Mouse (Mus musculus) stomach, embryonic 16.5 days (tissue): ENCODE measurements around the gene Gnat1. TPM values are rescaled to one million over a fixed set of nuclear protein-coding genes. Genes with fewer than 3 reads are reported as not detected.

Source experiments
- ATAC-seq: fragments of 200-750 bp; cut with Nextera tagmentation; 2 replicates; pipeline ENCODE4 v1.8.0; 2017; ENCODE audit warnings: moderate number of reproducible peaks, moderate TSS enrichment; ENCODE audit not compliant: insufficient read depth, low FRiP score
- H3K27ac ChIP-seq: fragments of 300-500 bp; sonication (generic); 2 replicates; pipeline ENCODE4 v1.5.1; 2014; ENCODE audit warnings: low read length
- H3K27me3 ChIP-seq: fragments of 300-500 bp; sonication (generic); 2 replicates; pipeline ENCODE4 v1.6.1; 2014; ENCODE audit warnings: low read length, control low read depth, mixed read lengths; ENCODE audit not compliant: control insufficient read depth, insufficient read depth
- H3K36me3 ChIP-seq: fragments of 300-500 bp; sonication (generic); 2 replicates; pipeline ENCODE4 v1.6.1; 2014; ENCODE audit warnings: low read length; ENCODE audit not compliant: control insufficient read depth, insufficient read depth
- H3K4me1 ChIP-seq: fragments of 300-500 bp; sonication (generic); 2 replicates; pipeline ENCODE4 v1.6.1; 2014; ENCODE audit warnings: low read length, control low read depth, mixed read lengths; ENCODE audit not compliant: control insufficient read depth, insufficient read depth
- H3K4me2 ChIP-seq: fragments of 300-500 bp; sonication (generic); 2 replicates; pipeline ENCODE4 v1.6.1; 2014; ENCODE audit warnings: low read depth, low read length, mixed read lengths
- H3K4me3 ChIP-seq: fragments of 300-500 bp; sonication (generic); replicated peaks from 2 replicates; pipeline ENCODE4 v1.5.1; 2014; ENCODE audit warnings: mild to moderate bottlenecking, low read length
- H3K9ac ChIP-seq: fragments of 300-500 bp; sonication (generic); 2 replicates; pipeline ENCODE4 v1.6.1; 2014; ENCODE audit warnings: low read length
- H3K9me3 ChIP-seq: fragments of 300-500 bp; sonication (generic); replicated peaks from 2 replicates; pipeline ENCODE4 v1.6.1; 2016; ENCODE audit warnings: low read length, control low read depth; ENCODE audit not compliant: control insufficient read depth
- WGBS: fragments of 180-500 bp; shearing (Covaris S2); extraction: QIAGEN DNeasy Blood & Tissue Kit; methylation state at CpG from one replicate; pipeline ENCODE4 v1.1.7; 2014; 5-methylcytosine and 5-hydroxymethylcytosine counted together
- polyA plus RNA-seq: library from polyadenylated mRNA; unstranded; fragments of >200 nt; fragmentation: Nextera tagmentation; extraction: Ambion mirVana; gene quantifications from 2 replicates; pipeline ENCODE4 v1.2.1, GENCODE M21; 2015

Gnat1 gene
- polyA plus RNA-seq, 1 experiment from 2014 or later: 2.0 TPM

DNA sequence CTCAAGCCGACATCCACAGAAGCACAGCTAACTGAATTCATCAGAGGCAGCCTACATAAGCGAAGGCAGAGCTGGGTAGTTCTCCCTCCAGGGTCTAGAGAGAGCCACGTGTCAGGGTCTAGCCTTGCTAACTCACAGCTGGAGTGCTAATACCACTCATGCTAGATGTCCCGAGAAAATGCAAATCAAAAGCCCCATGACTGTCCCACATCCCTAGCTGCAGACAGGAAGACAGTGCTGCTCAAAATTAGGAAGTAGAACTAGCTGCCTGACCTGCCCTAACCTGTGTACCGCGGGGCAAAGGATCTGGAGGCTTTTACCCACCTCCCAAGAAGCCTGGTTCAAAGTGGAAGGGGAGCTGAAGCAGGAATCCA lies 16.6 kb upstream of the Gnat1 start:
- Histone ChIP-seq H3K9me3 (no peaks in the 10 kb centered on the region), H3K4me2 (no peak overlapping the region), H3K4me3 (no peak overlapping the region), H3K4me1 (peaks cover 73% of the 10 kb centered on the region), H3K9ac (no peak overlapping the region), H3K27ac (peak overlapping the region; percentile 85), H3K36me3 (peaks cover 3% of the 10 kb centered on the region; the same call in 1 of the 2 replicates), H3K27me3 (no peaks in the 10 kb centered on the region)
- 45% methylated on average over 6 of the region's 6 CpGs for WGBS
- no peak for ATAC-seq

DNA sequence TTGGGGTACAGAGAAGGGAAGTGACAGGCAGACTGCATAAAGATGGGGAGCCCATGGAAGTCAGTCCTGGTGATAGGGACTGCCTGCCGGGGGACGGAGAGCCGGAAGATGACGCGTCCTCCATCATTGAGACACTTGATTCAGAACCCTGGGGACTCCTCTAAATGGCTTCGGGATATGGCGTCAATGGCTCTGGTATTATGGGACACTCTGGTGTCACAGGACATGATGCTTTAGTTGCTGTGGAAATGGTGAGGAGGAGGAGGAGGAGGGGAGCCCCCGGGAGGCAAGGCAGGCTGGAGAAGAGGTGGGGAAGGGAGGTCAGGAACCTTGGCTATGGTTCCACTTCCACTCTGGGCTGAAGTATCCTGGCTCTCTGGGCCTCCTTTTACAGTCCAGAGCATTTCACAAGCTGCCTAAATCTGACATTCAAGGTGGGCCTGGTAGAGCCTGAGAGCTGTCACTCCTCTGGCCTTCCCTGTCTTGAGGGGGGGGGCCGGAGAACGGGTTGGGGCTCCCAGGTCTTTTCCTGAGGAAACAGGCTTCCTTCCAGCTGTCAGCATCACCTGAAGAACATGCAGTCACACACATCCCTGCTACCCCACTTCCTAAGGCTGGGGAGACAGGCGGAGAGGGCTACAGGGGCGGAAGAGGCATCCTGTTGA lies 16.1 kb upstream of the Gnat1 start:
- Histone ChIP-seq H3K4me2 (no peak overlapping the region), H3K4me3 (no peak overlapping the region), H3K9me3 (no peaks in the 10 kb centered on the region), H3K36me3 (peaks cover 3% of the 10 kb centered on the region; the same call in 1 of the 2 replicates), H3K27ac (peak overlapping the region; percentile 85), H3K27me3 (no peaks in the 10 kb centered on the region), H3K9ac (no peak overlapping the region), H3K4me1 (peaks cover 68% of the 10 kb centered on the region)
- ATAC-seq: no peak
- 76% methylated on average over 12 of the region's 12 CpGs for WGBS

DNA sequence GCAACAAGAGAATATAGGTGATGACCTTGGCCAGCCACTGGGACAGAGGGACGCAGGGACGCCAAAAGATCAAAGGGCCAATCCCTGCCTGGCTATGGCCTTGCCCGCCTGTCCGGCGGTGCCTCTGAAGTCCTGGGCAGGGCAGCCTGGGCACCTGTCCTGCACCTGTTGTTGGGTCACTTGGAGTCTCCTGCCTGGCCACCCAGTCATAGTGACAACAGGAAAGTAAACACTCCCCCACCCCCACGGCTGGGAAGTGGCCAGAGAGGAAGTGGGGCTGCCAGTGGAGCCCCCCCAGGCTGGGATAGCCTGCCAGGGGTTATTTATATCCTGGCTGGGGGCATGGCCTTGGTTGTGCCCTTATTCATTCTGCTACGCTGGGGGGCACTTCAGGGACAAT lies 15.1 kb upstream of the Gnat1 start:
- H3K27ac ChIP-seq: peak overlapping the region; percentile 85; the same call in 1 of the 2 replicates
- no peak overlapping the region for H3K4me3 ChIP-seq
- 73% methylated on average over 7 of the region's 7 CpGs for WGBS
- no peaks in the 10 kb centered on the region for H3K9me3 ChIP-seq
- ATAC-seq: no peak
- peaks cover 58% of the 10 kb centered on the region for H3K4me1 ChIP-seq
- no peak overlapping the region for H3K4me2 ChIP-seq
- H3K36me3 ChIP-seq: peaks cover 8% of the 10 kb centered on the region
- no peaks in the 10 kb centered on the region for H3K27me3 ChIP-seq
- H3K9ac ChIP-seq: no peak overlapping the region

DNA sequence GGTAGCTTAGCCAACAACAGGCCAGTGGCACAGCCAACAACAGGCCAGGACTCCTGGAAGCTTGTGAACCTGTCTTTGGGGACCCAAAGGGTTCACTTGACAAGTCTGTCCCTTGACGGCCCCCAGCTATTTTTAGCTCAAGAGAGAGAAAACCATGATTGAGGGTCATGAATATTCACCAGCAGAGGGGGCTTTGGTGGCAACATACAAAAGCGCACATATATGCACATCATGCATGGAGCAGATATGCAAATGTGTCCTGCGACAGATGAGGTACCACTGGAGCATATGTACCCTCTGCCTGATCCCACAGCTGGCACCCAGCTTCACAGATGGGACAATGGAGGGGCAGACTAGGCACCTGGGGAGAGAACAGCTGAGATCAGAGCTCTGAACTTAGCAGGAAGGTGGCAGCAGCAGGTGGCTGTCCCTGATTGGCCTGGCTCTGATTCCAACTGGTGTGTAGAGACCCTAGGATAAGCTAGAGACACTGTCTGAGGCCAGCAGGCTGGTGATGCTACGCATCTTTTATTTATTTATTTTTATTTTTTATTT lies 14.0 kb upstream of the Gnat1 start:
- WGBS: 66% methylated on average over 4 of the region's 4 CpGs
- H3K4me1 ChIP-seq: peaks cover 47% of the 10 kb centered on the region
- H3K36me3 ChIP-seq: peaks cover 8% of the 10 kb centered on the region
- H3K4me2 ChIP-seq: no peak overlapping the region
- H3K9me3 ChIP-seq: no peaks in the 10 kb centered on the region
- no peak overlapping the region for H3K4me3 ChIP-seq
- H3K9ac ChIP-seq: 0 out of 2 replicates have a peak overlapping the region, but pooled peaks have one; percentile 24
- H3K27ac ChIP-seq: no peak overlapping the region
- no peak for ATAC-seq
- no peaks in the 10 kb centered on the region for H3K27me3 ChIP-seq

DNA sequence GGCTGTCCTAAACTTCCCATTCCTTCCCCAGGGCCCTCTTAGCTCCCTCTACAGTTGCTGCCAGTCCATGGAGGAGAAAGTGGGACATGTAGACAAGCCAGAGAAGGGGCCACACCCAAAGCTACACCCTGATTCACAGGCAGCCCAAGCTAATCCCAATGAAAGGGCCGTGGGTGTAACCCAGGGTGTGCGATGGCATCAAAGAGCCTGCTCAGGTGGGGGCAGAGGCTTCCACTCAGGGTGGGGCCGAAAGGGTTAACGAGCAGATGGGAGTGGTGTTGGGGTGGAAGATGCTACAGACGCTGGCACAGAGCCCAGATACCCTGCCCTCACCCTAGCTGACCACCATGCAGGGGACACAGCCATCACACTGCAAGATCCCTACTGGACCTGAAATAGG lies 13.3 kb upstream of the Gnat1 start:
- no peak for ATAC-seq
- Histone ChIP-seq H3K4me2 (no peak overlapping the region), H3K4me1 (peaks cover 40% of the 10 kb centered on the region), H3K9me3 (no peaks in the 10 kb centered on the region), H3K9ac (no peak overlapping the region), H3K36me3 (peaks cover 13% of the 10 kb centered on the region), H3K27me3 (no peaks in the 10 kb centered on the region), H3K4me3 (no peak overlapping the region), H3K27ac (no peak overlapping the region)
- 56% methylated on average over 5 of the region's 5 CpGs for WGBS

DNA sequence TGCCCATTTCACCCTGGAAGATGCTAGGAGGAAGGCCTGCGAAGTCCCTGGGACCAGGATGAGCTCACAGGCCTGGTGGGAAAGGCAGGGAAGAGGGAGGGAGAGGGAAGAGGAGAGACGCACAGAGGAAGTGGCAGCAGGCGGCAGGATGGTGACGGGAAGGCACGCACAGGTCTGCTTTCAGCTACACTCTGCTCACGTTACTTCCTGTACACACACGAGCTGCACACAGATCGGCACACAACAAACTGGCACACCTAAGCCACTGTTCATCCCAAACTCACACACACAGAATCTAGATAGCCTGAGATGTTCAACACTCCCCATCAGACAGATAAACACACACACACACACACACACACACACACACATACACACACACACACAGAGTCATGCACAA lies 10.9 kb upstream of the Gnat1 start:
- no peak overlapping the region for H3K27ac ChIP-seq
- WGBS: 70% methylated on average over 8 of the region's 8 CpGs
- H3K36me3 ChIP-seq: peaks cover 18% of the 10 kb centered on the region
- no peak for ATAC-seq
- H3K9ac ChIP-seq: no peak overlapping the region
- H3K9me3 ChIP-seq: no peaks in the 10 kb centered on the region
- peaks cover 20% of the 10 kb centered on the region for H3K4me1 ChIP-seq
- H3K4me2 ChIP-seq: no peak overlapping the region
- no peak overlapping the region for H3K4me3 ChIP-seq
- H3K27me3 ChIP-seq: no peaks in the 10 kb centered on the region

DNA sequence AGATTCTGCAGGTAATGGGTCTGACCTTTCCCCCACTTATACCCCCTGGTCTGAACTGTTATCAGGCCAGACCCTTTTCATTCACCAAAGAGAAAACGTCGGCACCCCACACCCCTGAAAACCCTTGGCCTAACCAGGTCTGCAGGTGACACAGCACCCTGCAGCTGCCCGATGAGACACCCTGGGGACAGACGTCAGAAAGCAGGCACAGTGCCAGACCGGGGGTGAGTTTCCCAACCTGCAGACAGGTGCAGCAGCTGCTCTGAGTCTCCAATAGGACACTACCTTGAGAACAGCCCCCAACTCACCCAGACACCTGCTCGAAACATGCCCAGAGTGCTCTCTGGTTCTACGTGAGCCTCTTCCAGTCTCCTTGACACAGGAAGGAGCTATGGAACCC lies 9.4 kb upstream of the Gnat1 start:
- peaks cover 18% of the 10 kb centered on the region for H3K36me3 ChIP-seq

DNA sequence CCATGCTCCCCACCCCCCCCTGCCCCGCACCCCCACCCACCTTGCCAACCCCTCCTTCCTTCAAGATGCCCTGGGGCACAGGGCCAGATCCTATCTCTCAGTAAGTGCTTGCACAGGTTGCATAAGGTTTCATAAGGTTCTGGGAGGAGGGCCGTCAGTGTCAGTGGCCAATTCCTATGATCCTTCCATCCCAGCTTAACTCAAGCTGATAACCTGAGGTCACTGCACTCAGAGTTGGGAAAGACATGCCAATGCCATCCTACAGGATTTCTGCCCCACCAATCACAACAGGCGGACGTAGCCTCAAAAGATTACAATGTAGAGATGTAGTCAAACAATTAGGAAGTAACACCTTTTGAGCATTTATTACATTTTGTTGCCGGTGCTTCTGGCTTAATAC lies 8.9 kb upstream of the Gnat1 start:
- Histone ChIP-seq H3K4me3 (no peak overlapping the region), H3K4me2 (no peak overlapping the region), H3K4me1 (peaks cover 7% of the 10 kb centered on the region), H3K36me3 (peaks cover 22% of the 10 kb centered on the region), H3K27ac (no peak overlapping the region), H3K9ac (no peak overlapping the region), H3K27me3 (no peaks in the 10 kb centered on the region), H3K9me3 (no peaks in the 10 kb centered on the region)
- no peak for ATAC-seq
- WGBS: 89% methylated on average over 5 of the region's 5 CpGs

More for the DNA sequence above, 9.4 kb upstream of the Gnat1 start:
- peaks cover 11% of the 10 kb centered on the region for H3K4me1 ChIP-seq
- no peak for ATAC-seq
- no peak overlapping the region for H3K4me2 ChIP-seq
- H3K27me3 ChIP-seq: no peaks in the 10 kb centered on the region
- WGBS: 61% methylated on average over 7 of the region's 7 CpGs
- H3K4me3 ChIP-seq: no peak overlapping the region
- H3K9me3 ChIP-seq: no peaks in the 10 kb centered on the region
- no peak overlapping the region for H3K27ac ChIP-seq
- H3K9ac ChIP-seq: no peak overlapping the region

DNA sequence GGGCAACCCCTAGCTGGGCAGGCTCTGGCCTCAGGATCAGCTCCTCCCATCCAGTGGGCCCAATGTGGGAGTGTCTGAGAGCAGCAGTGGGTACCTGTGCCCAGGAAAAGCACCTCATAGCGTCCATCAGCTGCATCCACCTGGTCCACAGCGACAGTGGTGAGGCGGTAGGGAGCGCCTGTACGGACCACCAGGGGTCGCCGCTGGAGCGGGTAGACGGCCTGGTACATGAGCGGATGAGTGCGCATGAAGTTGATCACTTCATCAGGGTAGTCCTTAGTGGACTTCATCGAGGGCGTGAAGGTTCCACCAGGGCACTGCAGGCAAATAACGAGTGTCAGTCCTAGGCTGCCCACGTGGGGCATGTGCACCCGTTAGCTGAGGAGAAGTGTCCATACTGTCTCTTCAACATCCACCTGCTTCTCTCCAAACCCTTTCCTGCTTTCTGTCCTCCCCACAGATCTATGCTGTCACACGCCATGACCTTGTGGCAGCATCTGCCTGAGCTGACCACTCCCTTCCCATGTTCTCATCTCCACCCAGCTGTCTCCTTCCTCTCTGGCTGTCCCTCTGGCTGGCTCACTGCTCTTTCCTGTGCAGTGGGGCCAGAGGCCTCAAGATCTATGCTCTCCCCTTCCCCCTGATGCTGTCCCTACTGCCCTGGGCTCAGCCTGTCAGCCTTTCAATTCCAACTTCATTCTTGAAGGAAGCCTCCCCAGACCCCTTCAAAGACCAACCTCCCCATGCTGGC lies 5.9 kb upstream of the Gnat1 start:
- peaks cover 25% of the 10 kb centered on the region for H3K36me3 ChIP-seq
- H3K9me3 ChIP-seq: no peaks in the 10 kb centered on the region
- 37% methylated on average over 17 of the region's 17 CpGs for WGBS
- no peaks in the 10 kb centered on the region for H3K4me1 ChIP-seq
- no peaks in the 10 kb centered on the region for H3K27me3 ChIP-seq
- H3K9ac ChIP-seq: no peak overlapping the region
- ATAC-seq: peak; percentile 54; the same call in 1 of the 2 replicates
- H3K4me3 ChIP-seq: no peak overlapping the region
- no peak overlapping the region for H3K4me2 ChIP-seq
- no peak overlapping the region for H3K27ac ChIP-seq
